Mouse (Mus musculus): ENCODE results near the gene Rnf216.

GRCm38 (mm10) chr5:143066096-143066495, 46.7 kb downstream of the Rnf216 start:
- TF ChIP-seq CTCF (conservative IDR thresholded peaks at IDR 0.05 in 1 of 2, IDR thresholded peaks at IDR 0.05 in 1 of 2; ENCODE audit: low read depth in 2 of 2, low read length in 2 of 2) (no peak), JUND (conservative IDR thresholded peaks at IDR 0.05; ENCODE audit: low read depth, low read length) (no peak), ZKSCAN1 (IDR thresholded peaks at IDR 0.05; ENCODE audit: borderline replicate concordance, low read depth, low read length) (no peak), TCF12 (IDR thresholded peaks at IDR 0.05; ENCODE audit: low read depth, low read length) (no peak), SIN3A (IDR thresholded peaks at IDR 0.05; ENCODE audit: low read length) (no peak), EP300 (IDR thresholded peaks at IDR 0.05; ENCODE audit: low read length) (no peak), POLR2AphosphoS2 (IDR thresholded peaks at IDR 0.05; ENCODE audit: low read depth, low read length) (no peak), NELFE (IDR thresholded peaks at IDR 0.05; ENCODE audit: low read depth, low read length) (no peak), USF1 (IDR thresholded peaks at IDR 0.05; ENCODE audit: low read depth, low read length) (no peak), E2F4 (IDR thresholded peaks at IDR 0.05; ENCODE audit: insufficient replicate concordance, low read depth, low read length) (no peak), CHD2 (IDR thresholded peaks at IDR 0.05; ENCODE audit: low read length) (no peak)

All from CH12.LX (cell line).